Mouse (Mus musculus): ENCODE results near the gene Pkig.

DNA sequence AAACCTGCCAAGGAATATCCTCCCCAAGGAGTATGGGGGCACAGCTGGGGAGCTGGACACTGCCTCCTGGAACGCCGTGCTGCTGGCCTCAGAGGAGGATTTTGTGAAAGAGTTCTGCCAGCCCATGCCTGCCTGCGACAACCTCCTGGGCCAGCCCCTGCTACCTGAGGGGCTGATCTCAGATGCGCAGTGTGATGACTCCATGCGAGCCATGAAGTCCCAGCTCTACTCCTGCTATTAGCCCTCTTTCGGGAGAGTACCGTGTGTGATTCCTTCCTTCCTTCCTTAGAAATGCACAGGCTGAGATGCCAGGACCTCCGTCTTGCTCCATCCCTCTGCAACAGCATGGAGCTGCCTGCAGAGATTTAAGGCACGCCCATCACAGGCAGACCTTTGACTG lies 42.8 kb upstream of the Pkig start:
- TF ChIP-seq POLR2A (IDR thresholded peaks at IDR 0.05; ENCODE audit: borderline replicate concordance, extremely low read depth, insufficient read depth, insufficient read length, poor library complexity, severe bottlenecking), result no peak
- TF ChIP-seq CTCF (IDR thresholded peaks at IDR 0.05; ENCODE audit: borderline replicate concordance, extremely low read depth, insufficient read depth, insufficient read length), result no peak
